Mouse (Mus musculus): Measurements from ENCODE around the gene Snx27. TPM values are rescaled to one million over a fixed set of nuclear protein-coding genes. Genes with fewer than 3 reads are reported as not detected.

The Snx27 gene
- total and polyA plus RNA-seq, 2 experiments from 2014 or later, result 67.9 to 84.4 TPM

DNA sequence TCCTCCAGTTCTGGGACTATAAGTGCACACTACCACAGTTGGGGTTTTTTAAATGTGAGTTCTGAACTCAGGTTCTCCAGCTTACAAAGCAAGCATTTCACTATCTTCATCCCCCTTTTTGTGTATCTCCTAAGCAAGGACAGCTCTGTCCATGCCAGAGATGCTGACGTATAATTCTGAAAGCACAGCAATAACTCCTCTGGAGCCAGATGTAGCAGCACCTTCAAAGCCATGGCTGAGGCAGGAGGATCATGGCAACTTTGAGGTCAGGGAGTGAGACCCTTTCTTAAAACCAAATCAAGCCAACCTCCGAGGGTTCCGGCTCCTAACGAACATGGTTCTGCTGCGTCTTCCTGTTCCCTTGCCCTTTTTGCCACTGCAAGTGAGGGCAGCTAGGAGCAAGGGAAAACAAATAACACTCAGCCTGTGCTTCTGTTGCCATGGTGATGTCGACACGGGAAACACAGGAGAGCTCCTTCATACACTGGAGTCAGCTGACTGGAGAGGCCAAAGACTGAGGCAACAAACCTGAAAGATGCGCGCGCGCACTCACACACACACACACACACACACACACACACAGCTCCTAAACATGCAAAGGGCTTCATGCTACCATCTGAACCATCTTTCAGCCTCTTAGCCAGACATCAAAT lies 118.5 kb downstream of the Snx27 start:
- peak; percentile 82 for DNase-seq (ENCODE audit: low spot score)
- 28% methylated on average over 11 of the region's 11 CpGs for WGBS
- TF ChIP-seq CTCF (IDR thresholded peaks at IDR 0.05), result no peak
- Histone ChIP-seq H3K4me1 (ENCODE audit: insufficient read depth, low read length) (peaks cover 21% of the 10 kb centered on the region), H3K27ac (ENCODE audit: low read depth, low read length) (peak overlapping the region; percentile 79), H3K9ac (replicated peaks; ENCODE audit: low read length, poor library complexity, severe bottlenecking) (no peak overlapping the region), H3K36me3 (ENCODE audit: insufficient read depth, low read length) (no peaks in the 10 kb centered on the region), H3K4me2 (ENCODE audit: low read depth, low read length, poor library complexity, severe bottlenecking) (no peak overlapping the region), H3K27me3 (ENCODE audit: insufficient read depth, low read length) (no peaks in the 10 kb centered on the region), H3K9me3 (ENCODE audit: low read length) (no peaks in the 10 kb centered on the region), H3K4me3 (ENCODE audit: low read depth, low read length) (no peak overlapping the region)
- ATAC-seq (ENCODE audit: low FRiP score), result peak; percentile 80

- peaks cover 10% of the 10 kb centered on the region for H3K4me1 ChIP-seq (ENCODE audit: insufficient read depth, low read length)
- no peaks in the 10 kb centered on the region for H3K27me3 ChIP-seq (ENCODE audit: insufficient read depth, low read length)
- no peak overlapping the region for H3K27ac ChIP-seq (ENCODE audit: low read depth, low read length)
- H3K36me3 ChIP-seq (ENCODE audit: insufficient read depth, low read length), result no peaks in the 10 kb centered on the region
- ATAC-seq (ENCODE audit: low FRiP score), result no peak
- H3K9me3 ChIP-seq (ENCODE audit: low read length), result no peaks in the 10 kb centered on the region
- no peak for TF ChIP-seq CTCF (IDR thresholded peaks at IDR 0.05)
- no peak overlapping the region for H3K9ac ChIP-seq (replicated peaks; ENCODE audit: low read length, poor library complexity, severe bottlenecking)
- no peak for DNase-seq (ENCODE audit: low spot score)
- H3K4me2 ChIP-seq (ENCODE audit: low read depth, low read length, poor library complexity, severe bottlenecking), result no peak overlapping the region
- no peak overlapping the region for H3K4me3 ChIP-seq (ENCODE audit: low read depth, low read length)
- 95% methylated on average over 2 of the region's 2 CpGs for WGBS
Observed at GRCm38 (mm10) chr3:94459834-94460233, 122.7 kb downstream of the Snx27 start.

DNA sequence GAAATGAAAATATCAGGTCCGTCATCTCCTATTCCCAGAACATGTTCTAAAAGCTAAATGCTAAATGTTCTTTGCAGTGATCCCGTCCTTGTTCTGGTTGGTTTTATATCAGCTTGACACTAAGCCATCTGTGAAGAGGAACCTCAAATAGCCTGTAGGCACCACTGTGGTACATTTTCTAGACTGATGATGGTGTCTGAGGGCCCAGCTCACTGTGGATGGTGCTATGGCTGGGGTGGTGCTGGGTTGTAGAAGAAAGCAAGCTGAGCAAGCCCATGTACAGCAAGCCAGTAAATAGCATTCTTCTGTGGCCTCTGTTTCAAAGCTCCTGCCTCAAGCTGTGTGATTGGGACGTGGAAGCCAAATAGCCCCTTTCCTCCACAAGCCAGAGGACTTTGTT lies 125.5 kb downstream of the Snx27 start:
- Histone ChIP-seq H3K9ac (replicated peaks; ENCODE audit: low read length, poor library complexity, severe bottlenecking) (peak overlapping the region; percentile 44; the same call in 1 of the 2 replicates), H3K9me3 (ENCODE audit: low read length) (no peaks in the 10 kb centered on the region), H3K4me3 (ENCODE audit: low read depth, low read length) (peak overlapping the region; percentile 38; the same call in 1 of the 2 replicates), H3K27ac (ENCODE audit: low read depth, low read length) (peak overlapping the region; percentile 57; the same call in 1 of the 2 replicates), H3K27me3 (ENCODE audit: insufficient read depth, low read length) (no peaks in the 10 kb centered on the region), H3K4me1 (ENCODE audit: insufficient read depth, low read length) (no peaks in the 10 kb centered on the region), H3K36me3 (ENCODE audit: insufficient read depth, low read length) (no peaks in the 10 kb centered on the region), H3K4me2 (ENCODE audit: low read depth, low read length, poor library complexity, severe bottlenecking) (no peak overlapping the region)
- WGBS, result 55% methylated on average over 3 of the region's 3 CpGs
- DNase-seq (ENCODE audit: low spot score) (no peak), ATAC-seq (ENCODE audit: low FRiP score) (peak; percentile 33)
- TF ChIP-seq CTCF (IDR thresholded peaks at IDR 0.05), result no peak

DNA sequence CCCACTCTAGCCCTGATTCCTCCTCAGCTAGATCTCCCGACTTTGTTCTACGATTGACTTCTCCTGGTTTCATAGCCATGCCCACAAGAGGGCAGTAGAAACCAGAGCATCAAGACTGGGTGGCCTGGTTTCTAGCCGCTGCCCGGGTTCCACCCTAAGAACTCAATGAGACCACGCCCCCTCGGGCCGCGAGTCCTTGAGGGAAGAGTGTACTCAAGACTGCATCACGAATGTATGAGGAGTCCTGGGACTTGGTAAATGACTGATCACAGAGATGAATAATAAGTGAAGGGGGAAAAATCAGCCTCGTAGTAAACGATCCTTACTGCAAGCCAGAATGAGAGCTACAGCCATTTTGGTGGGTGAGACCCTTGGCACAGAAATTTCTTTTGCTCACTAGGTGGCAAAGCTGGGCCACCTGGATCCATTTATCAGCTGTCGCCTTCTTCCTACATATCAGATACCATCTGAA lies 126.0 kb downstream of the Snx27 start:
- H3K4me2 ChIP-seq (ENCODE audit: low read depth, low read length, poor library complexity, severe bottlenecking), result peak overlapping the region; percentile 41
- no peaks in the 10 kb centered on the region for H3K36me3 ChIP-seq (ENCODE audit: insufficient read depth, low read length)
- H3K4me1 ChIP-seq (ENCODE audit: insufficient read depth, low read length), result no peaks in the 10 kb centered on the region
- H3K4me3 ChIP-seq (ENCODE audit: low read depth, low read length), result peak overlapping the region; percentile 38
- peak; percentile 87 for TF ChIP-seq CTCF (IDR thresholded peaks at IDR 0.05)
- WGBS, result under 1% methylated on average over 12 of the region's 12 CpGs
- DNase-seq (ENCODE audit: low spot score) (peak; percentile 98), ATAC-seq (ENCODE audit: low FRiP score) (peak; percentile 87)
- H3K27ac ChIP-seq (ENCODE audit: low read depth, low read length), result peak overlapping the region; percentile 57; the same call in 1 of the 2 replicates
- peak overlapping the region; percentile 44; the same call in 1 of the 2 replicates for H3K9ac ChIP-seq (replicated peaks; ENCODE audit: low read length, poor library complexity, severe bottlenecking)
- no peaks in the 10 kb centered on the region for H3K27me3 ChIP-seq (ENCODE audit: insufficient read depth, low read length)
- no peaks in the 10 kb centered on the region for H3K9me3 ChIP-seq (ENCODE audit: low read length)

DNA sequence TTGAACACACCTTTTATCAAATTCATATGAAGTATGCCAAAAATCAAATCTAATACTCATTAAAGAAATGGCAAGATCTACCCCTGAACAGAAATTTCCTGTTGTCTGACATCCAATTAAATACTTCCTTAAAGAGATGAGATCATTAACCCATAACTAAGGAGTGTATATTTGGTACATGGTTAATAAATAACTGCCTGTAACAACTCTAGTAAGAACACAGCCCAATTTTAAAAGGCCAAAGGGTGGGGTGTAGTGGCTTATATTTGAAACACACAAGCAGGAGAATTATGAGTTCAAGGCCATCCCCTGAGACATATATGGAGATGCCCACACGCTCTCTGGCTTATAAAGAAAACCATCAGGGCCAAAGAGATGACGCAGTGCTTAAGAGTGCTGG lies 133.1 kb downstream of the Snx27 start:
- no peak for TF ChIP-seq CTCF (IDR thresholded peaks at IDR 0.05)
- peaks cover 27% of the 10 kb centered on the region for H3K36me3 ChIP-seq (ENCODE audit: insufficient read depth, low read length)
- no peak overlapping the region for H3K4me2 ChIP-seq (ENCODE audit: low read depth, low read length, poor library complexity, severe bottlenecking)
- no peak overlapping the region for H3K4me3 ChIP-seq (ENCODE audit: low read depth, low read length)
- H3K9ac ChIP-seq (replicated peaks; ENCODE audit: low read length, poor library complexity, severe bottlenecking), result no peak overlapping the region
- WGBS, result 85% methylated on average over 2 of the region's 2 CpGs
- no peak overlapping the region for H3K27ac ChIP-seq (ENCODE audit: low read depth, low read length)
- no peak for ATAC-seq (ENCODE audit: low FRiP score)
- H3K27me3 ChIP-seq (ENCODE audit: insufficient read depth, low read length), result no peaks in the 10 kb centered on the region
- no peaks in the 10 kb centered on the region for H3K9me3 ChIP-seq (ENCODE audit: low read length)
- no peaks in the 10 kb centered on the region for H3K4me1 ChIP-seq (ENCODE audit: insufficient read depth, low read length)
- DNase-seq (ENCODE audit: low spot score), result no peak

Other genes starting within 250 kb of the Snx27 start
- gene Them5, start 240.6 kb downstream of the Snx27 start, total RNA-seq (2014; rRNA removed), result 0.16 TPM in 1 of 2 replicates, not detected in the other
- not detected in 2 replicates for gene Them5, start 240.6 kb downstream of the Snx27 start, polyA plus RNA-seq (2015; fragmentation: Nextera tagmentation; extraction: Ambion mirVana)
- 1.7 and 2.8 TPM in 2 replicates for gene C2cd4d, start 220.3 kb downstream of the Snx27 start, total RNA-seq (2014; rRNA removed)
- gene C2cd4d, start 220.3 kb downstream of the Snx27 start, polyA plus RNA-seq (2015; fragmentation: Nextera tagmentation; extraction: Ambion mirVana), result 1.7 and 2.2 TPM in 2 replicates
- 0.42 and 0.60 TPM in 2 replicates for gene Rorc, start 209.9 kb downstream of the Snx27 start, total RNA-seq (2014; rRNA removed)
- 0.12 and 0.25 TPM in 2 replicates for gene Rorc, start 209.9 kb downstream of the Snx27 start, polyA plus RNA-seq (2015; fragmentation: Nextera tagmentation; extraction: Ambion mirVana)
- 1.6 and 1.8 TPM in 2 replicates for gene Lingo4, start 184.2 kb downstream of the Snx27 start, total RNA-seq (2014; rRNA removed)
- 1.5 TPM in 2 replicates for gene Lingo4, start 184.2 kb downstream of the Snx27 start, polyA plus RNA-seq (2015; fragmentation: Nextera tagmentation; extraction: Ambion mirVana)
- gene Tdrkh, start 169.4 kb downstream of the Snx27 start, total RNA-seq (2014; rRNA removed), result 12.0 and 18.5 TPM in 2 replicates
- gene Tdrkh, start 169.4 kb downstream of the Snx27 start, polyA plus RNA-seq (2015; fragmentation: Nextera tagmentation; extraction: Ambion mirVana), result 39.5 and 40.3 TPM in 2 replicates
- gene Mrpl9, start 139.4 kb downstream of the Snx27 start, total RNA-seq (2014; rRNA removed), result 52.5 and 56.8 TPM in 2 replicates
- 56.1 and 58.7 TPM in 2 replicates for gene Mrpl9, start 139.4 kb downstream of the Snx27 start, polyA plus RNA-seq (2015; fragmentation: Nextera tagmentation; extraction: Ambion mirVana)
- not detected in 2 replicates for gene Oaz3, start 138.8 kb downstream of the Snx27 start, total RNA-seq (2014; rRNA removed)
- 0.68 and 1.1 TPM in 2 replicates for gene Oaz3, start 138.8 kb downstream of the Snx27 start, polyA plus RNA-seq (2015; fragmentation: Nextera tagmentation; extraction: Ambion mirVana)
- gene Celf3, start 104.4 kb downstream of the Snx27 start, total RNA-seq (2014; rRNA removed), result 203 and 205 TPM in 2 replicates
- 187 and 219 TPM in 2 replicates for gene Celf3, start 104.4 kb downstream of the Snx27 start, polyA plus RNA-seq (2015; fragmentation: Nextera tagmentation; extraction: Ambion mirVana)
- gene Riiad1, start 102.4 kb downstream of the Snx27 start, total RNA-seq (2014; rRNA removed), result 6.6 and 6.7 TPM in 2 replicates
- gene Riiad1, start 102.4 kb downstream of the Snx27 start, polyA plus RNA-seq (2015; fragmentation: Nextera tagmentation; extraction: Ambion mirVana), result 19.4 and 23.3 TPM in 2 replicates
- not detected in 2 replicates for gene Gm10972, start 60.4 kb upstream of the Snx27 start, total RNA-seq (2014; rRNA removed)
- not detected in 2 replicates for gene Gm10972, start 60.4 kb upstream of the Snx27 start, polyA plus RNA-seq (2015; fragmentation: Nextera tagmentation; extraction: Ambion mirVana)
- 10.0 and 11.1 TPM in 2 replicates for gene Tuft1, start 76.2 kb upstream of the Snx27 start, total RNA-seq (2014; rRNA removed)
- 5.9 and 6.3 TPM in 2 replicates for gene Tuft1, start 76.2 kb upstream of the Snx27 start, polyA plus RNA-seq (2015; fragmentation: Nextera tagmentation; extraction: Ambion mirVana)
- 0.94 and 1.4 TPM in 2 replicates for gene Selenbp2, start 110.8 kb upstream of the Snx27 start, total RNA-seq (2014; rRNA removed)
- 1.0 TPM in 1 of 2 replicates, not detected in the other for gene Selenbp2, start 110.8 kb upstream of the Snx27 start, polyA plus RNA-seq (2015; fragmentation: Nextera tagmentation; extraction: Ambion mirVana)
- gene Cgn, start 203.8 kb upstream of the Snx27 start, total RNA-seq (2014; rRNA removed), result 11.6 and 13.6 TPM in 2 replicates
- gene Cgn, start 203.8 kb upstream of the Snx27 start, polyA plus RNA-seq (2015; fragmentation: Nextera tagmentation; extraction: Ambion mirVana), result 11.4 and 12.4 TPM in 2 replicates